Mouse (Mus musculus): ENCODE results near the gene Mrpl48. TPM values are rescaled to one million over a fixed set of nuclear protein-coding genes. Genes with fewer than 3 reads are reported as not detected.
"Not testable (repeated sequence)": the region's sequence is repeated elsewhere in the genome, so short reads cannot be mapped to it uniquely, and the experiment has no call there.

Mrpl48 gene
- polyA plus RNA-seq, 1 experiment, result 76.5 TPM

- DNase-seq (ENCODE audit: extremely low spot score in 1 of 2, low spot score in 1 of 2), result no peak
Measured at GRCm38 (mm10) chr7:100590504-100590844, 17.6 kb downstream of the Mrpl48 start.

DNA sequence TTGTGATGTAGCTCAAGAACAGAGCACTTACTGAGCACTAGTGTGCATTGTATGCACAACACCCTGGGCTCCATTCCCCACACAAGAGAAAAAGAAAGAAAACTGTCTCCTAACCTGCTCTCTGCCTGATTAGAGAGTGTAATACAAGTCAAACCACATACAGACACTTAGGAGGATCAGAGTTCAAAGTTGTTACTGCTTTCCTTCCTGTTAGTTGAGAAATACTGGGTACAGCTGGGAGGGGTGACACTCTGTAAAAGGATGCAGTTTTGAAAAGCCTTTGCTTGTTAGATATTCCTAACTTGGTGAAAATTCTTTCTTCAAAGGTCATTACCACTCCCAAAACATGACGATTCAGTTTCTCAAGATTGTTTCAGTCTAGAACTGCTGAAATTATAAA, 18.3 kb downstream of the Mrpl48 start:
- no peak for DNase-seq (ENCODE audit: extremely low spot score in 1 of 2, low spot score in 1 of 2)

GRCm38 (mm10) chr7:100582727-100583236, 25.3 kb downstream of the Mrpl48 start:
- peak; percentile 77 to 93 for DNase-seq (ENCODE audit: extremely low spot score in 1 of 2, low spot score in 1 of 2)

DNA sequence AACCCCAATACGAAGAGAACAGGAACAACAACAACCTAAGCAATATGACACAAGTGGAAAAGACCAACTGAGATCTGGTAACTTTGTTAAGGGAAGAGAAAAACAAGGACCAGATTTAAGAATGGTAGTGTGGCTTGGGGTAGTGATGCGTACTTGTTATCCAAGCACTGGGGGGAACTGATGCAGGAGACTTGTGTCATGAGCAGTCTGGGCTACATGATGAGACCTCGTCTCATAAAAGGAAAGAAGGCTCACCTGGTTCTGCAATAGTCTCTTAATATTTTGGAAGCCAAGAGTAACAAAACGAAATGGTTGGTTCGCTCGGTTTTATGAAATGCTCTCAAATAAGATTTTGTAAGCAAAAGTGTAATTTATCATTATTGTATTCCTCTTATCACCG, 25.9 kb downstream of the Mrpl48 start:
- DNase-seq (ENCODE audit: extremely low spot score in 1 of 2, low spot score in 1 of 2), result no peak

GRCm38 (mm10) chr7:100578794-100579193, 29.3 kb downstream of the Mrpl48 start:
- DNase-seq (ENCODE audit: extremely low spot score in 1 of 2, low spot score in 1 of 2), result peak in 1 of 2 experiments; percentile 42

- no peak for DNase-seq (ENCODE audit: extremely low spot score in 1 of 2, low spot score in 1 of 2)
Measured at GRCm38 (mm10) chr7:100572704-100573103, 35.4 kb downstream of the Mrpl48 start.

GRCm38 (mm10) chr7:100572061-100572460, 36.0 kb downstream of the Mrpl48 start:
- no peak for DNase-seq (ENCODE audit: extremely low spot score in 1 of 2, low spot score in 1 of 2)

DNA sequence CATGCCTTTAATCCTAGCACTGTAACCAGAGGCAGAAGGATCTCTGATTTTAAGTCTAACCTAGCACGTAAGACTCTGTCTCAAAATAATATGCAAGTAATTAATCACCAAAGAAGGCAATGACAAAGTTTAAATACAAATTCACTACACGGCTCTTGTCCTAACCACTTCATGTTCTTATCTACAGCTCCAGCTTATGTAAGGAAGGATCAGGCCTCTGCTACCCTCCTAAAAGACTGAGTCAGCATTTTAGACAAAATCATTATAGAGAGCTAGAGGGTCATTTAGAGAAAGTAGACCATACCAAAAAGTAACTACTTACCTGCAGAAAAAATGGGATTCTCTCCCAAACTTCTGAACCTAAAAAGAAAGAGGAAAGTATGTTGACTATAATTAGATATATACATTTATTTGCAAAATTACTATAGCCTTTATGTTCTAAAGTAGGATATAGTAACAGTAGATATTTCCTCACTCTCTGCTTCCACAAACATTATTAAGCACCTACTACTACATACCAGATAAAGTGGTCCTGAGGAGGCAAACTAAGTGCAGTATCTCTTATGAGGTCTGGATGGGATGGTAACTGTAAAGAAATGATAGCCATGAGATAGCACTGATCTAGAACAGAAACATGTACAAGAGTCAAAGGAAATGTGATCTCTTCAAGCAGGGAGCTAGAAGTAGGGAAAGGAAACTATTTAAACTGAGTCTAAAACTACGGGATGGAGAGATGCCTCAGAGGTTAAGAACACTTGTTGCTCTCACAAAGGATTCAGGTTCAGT, 37.0 kb downstream of the Mrpl48 start:
- no peak for DNase-seq (ENCODE audit: extremely low spot score in 1 of 2, low spot score in 1 of 2)

- no peak for DNase-seq (ENCODE audit: extremely low spot score in 1 of 2, low spot score in 1 of 2)
Measured at GRCm38 (mm10) chr7:100569907-100570306, 38.2 kb downstream of the Mrpl48 start.

GRCm38 (mm10) chr7:100567238-100567637, 40.9 kb downstream of the Mrpl48 start:
- not testable (repeated sequence) for DNase-seq (ENCODE audit: extremely low spot score in 1 of 2, low spot score in 1 of 2)

GRCm38 (mm10) chr7:100561861-100562587, 46.1 kb downstream of the Mrpl48 start:
- no peak for DNase-seq (ENCODE audit: extremely low spot score in 1 of 2, low spot score in 1 of 2)

GRCm38 (mm10) chr7:100559331-100559730, 48.8 kb downstream of the Mrpl48 start:
- DNase-seq (ENCODE audit: extremely low spot score in 1 of 2, low spot score in 1 of 2), result no peak

GRCm38 (mm10) chr7:100557241-100557640, 50.9 kb downstream of the Mrpl48 start:
- DNase-seq (ENCODE audit: extremely low spot score in 1 of 2, low spot score in 1 of 2), result no peak

DNA sequence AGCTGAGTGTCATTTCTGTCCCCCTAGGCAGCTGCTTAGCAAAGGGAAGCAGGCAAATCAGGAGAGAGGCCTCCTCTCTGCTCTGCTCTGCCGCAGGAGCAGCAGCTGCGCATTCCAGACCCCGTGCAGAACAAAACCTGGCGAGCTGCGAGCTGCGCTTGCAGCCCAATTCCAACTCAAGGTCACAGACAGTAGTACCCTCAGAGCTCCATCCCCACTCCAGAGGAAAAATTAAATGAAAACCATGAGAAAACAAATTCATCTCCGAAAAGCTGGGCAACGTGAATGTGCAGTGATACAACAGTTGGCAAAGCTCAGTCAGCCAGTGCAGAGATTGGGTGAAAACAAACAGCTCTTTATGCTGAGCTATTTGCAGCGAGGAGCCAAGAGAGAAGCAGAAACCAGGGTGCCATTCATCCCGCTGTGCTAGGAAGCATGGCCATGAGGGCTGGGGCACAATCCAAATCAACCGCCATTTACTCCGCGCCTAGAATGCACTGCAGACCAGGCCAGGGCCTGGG, 52.6 kb downstream of the Mrpl48 start:
- DNase-seq (ENCODE audit: extremely low spot score in 1 of 2, low spot score in 1 of 2), result peak; percentile 60 to 79

GRCm38 (mm10) chr7:100554939-100555338, 53.2 kb downstream of the Mrpl48 start:
- no peak for DNase-seq (ENCODE audit: extremely low spot score in 1 of 2, low spot score in 1 of 2)

- DNase-seq (ENCODE audit: extremely low spot score in 1 of 2, low spot score in 1 of 2), result peak; percentile 44 to 73
Measured at GRCm38 (mm10) chr7:100550338-100551007, 57.6 kb downstream of the Mrpl48 start.

- DNase-seq (ENCODE audit: extremely low spot score in 1 of 2, low spot score in 1 of 2), result no peak
Measured at GRCm38 (mm10) chr7:100549796-100550195, 58.3 kb downstream of the Mrpl48 start.

DNA sequence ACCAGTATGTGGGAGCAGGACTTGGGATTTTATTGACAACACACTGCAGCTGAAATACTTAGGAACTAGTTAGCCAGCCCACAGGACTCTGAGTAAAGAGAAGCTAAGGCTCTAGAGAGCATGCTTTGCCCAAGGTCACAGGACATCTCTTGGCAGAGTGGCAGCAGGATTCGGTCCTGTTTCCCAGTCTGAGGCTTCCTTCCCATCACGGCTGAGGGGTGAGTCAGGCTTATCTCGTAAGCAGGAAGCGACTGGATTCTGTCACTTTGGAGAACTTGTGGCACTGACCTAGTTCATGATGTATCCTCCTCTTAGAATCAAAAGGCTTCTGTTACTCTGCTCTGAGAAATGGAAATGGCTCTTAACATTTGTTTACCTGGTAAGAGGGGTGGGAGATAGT, 60.5 kb downstream of the Mrpl48 start:
- DNase-seq (ENCODE audit: extremely low spot score in 1 of 2, low spot score in 1 of 2), result no peak

DNA sequence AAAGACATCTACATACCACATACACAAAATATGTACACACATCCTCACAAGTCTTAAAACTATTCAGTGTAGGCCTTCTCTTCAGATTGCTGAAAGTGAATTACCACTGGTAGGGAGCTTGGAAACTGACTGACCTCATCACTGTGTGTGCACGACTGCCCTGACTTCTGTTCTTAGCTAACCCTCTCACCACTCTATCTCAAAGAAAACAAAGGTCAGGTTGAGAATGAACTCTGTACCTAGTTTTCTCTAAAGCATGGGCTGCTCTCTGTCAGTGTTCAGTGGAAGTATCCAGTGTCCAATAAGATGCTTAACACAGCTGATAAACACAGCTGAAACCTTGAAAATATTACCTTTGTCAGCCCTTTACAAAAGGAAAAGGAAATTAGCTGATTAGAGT, 63.7 kb downstream of the Mrpl48 start:
- no peak for DNase-seq (ENCODE audit: extremely low spot score in 1 of 2, low spot score in 1 of 2)

DNA sequence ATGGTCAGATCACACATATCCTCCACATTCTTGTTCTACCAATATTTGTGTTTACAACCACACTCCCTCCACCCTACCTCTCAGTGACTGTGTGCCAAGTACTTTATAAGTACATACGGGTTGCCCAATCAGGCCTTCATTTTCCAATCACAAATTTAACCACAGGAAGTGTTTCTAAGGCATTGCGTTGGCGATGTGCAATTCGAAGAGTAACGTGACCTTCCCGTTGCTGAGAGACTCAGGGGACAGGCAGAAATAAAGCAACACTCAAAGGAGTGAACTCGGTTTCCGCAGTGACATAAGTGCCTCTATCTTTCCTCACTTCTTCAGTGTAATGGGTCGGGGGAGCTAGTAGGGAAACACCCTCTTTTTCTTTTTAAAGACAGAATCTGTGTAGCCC, 68.6 kb downstream of the Mrpl48 start:
- no peak for DNase-seq (ENCODE audit: extremely low spot score in 1 of 2, low spot score in 1 of 2)

GRCm38 (mm10) chr7:100537519-100537902, 70.6 kb downstream of the Mrpl48 start:
- DNase-seq (ENCODE audit: extremely low spot score in 1 of 2, low spot score in 1 of 2), result no peak
